Mouse (Mus musculus) B cell, adult 2 months (primary cell): ENCODE measurements around the gene Meltf.

Experiments
- DNase-seq, 2 experiments: peaks; one replicate each; pipeline ENCODE4 v3.0.0; 2022

The Meltf gene

GRCm38 (mm10) chr16:31896971-31897774 is 18.6 kb downstream of the Meltf start:
- DNase-seq: no peak

- no peak for DNase-seq
Measured at GRCm38 (mm10) chr16:31898546-31899326, 20.1 kb downstream of the Meltf start.

- no peak for DNase-seq
Measured at GRCm38 (mm10) chr16:31901886-31902285, 23.3 kb downstream of the Meltf start.

GRCm38 (mm10) chr16:31903239-31903638 is 24.6 kb downstream of the Meltf start:
- no peak for DNase-seq

- DNase-seq: peak; percentile 38 to 42
Measured at GRCm38 (mm10) chr16:31905331-31905730, 26.7 kb downstream of the Meltf start.

DNA sequence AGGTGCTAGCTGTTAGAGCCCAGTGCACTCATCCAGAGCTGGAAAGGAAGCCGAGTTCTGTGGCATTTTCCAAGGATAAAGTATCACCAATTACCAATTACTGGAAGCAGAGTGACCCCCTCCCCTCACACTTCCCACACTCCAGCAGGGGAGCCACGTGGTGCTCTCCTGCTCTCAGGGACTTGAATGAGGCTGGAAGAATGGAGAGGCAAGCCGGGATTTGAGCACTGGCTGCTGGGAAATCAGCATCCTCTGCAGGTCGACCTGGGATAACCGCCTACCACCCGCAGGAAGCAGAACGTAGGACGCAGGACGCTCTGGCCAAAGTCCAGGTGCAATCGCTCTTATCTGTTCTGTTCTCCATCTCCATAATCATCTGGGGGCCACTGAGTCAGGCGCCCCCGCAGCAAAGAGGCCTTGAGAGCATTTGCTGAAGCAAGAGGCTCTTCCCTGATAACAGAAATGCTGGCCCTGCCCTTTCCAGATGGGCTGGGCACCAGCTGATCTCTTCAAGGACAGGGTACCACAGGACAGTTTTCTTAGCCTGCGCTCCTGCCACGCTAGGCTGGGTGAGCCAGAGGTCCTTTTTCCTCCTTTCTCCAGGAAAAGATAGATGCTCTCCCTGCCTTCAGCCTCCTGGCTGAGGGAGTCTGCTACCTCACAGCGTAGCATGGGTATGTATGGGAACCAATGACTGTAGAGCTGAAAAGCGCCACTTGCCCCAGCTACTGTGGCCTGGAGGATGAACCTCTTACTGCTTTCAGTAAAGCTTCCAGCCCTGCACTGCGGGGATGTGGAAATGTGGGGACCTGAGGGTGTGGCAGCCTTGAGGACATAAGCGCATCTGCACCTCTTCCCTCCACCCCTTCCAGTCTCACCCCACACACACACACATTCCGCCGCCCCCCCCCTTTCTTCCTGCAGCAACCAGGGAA is 27.5 kb downstream of the Meltf start:
- no peak for DNase-seq

DNA sequence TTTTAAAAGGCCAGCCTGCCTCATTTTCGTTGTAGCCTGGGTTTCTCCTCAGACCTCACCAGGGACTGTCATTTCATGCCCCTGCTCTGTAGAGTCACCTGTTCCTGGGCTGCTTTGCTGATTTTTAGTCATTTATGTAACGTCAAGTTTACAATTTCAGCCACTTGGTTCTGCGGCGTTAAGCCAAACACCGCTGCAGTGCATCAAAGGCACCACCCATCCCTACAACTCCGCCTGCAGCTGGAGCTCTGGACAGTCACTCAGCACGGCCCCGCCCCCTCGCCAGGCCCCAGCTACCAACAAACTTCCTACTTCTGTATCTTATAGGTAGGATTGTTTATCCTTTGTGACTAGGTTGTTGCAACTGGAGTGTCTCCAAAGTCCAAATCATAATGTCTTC is 28.3 kb downstream of the Meltf start:
- no peak for DNase-seq

DNA sequence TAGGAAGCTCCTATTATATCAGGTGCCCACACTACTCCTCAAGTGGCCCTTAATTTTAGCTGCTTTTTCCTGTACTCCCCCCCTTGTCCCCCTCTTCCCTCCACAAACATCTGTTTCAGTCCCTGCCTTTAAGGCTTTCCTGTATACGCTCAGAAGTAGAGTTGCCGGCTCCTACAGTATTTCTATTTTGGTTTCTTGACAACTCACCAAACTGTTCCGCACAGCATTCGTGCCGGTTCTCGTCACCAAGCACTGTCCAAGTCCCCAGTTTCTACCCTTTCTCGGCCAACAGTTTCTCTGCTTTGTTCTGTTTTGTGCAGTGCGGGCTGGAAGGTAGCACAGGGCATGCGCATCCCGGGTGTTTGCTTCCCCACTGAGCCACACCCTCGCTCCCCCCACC is 30.3 kb downstream of the Meltf start:
- DNase-seq: no peak

- no peak for DNase-seq
Measured at GRCm38 (mm10) chr16:31910281-31910847, 31.8 kb downstream of the Meltf start.

DNA sequence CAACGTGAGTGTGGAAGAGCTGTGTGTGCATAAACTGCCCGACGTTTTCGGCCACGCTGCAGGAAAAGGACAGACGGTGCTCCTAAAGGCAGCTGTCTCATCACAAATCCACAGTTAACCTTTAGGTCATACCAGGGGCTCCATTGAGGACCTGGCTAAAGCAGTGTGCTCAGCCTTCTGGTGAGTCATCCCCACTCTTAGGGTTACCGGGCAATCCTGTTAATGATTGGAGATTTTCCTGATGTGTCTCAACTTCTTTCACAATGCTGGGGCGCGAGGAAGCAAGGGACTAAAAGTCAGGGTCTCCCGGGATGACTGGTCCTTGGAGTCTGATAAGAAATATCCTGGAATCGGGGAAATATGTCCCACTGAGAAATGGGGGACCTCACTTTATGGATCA is 39.2 kb downstream of the Meltf start:
- DNase-seq: no peak

DNA sequence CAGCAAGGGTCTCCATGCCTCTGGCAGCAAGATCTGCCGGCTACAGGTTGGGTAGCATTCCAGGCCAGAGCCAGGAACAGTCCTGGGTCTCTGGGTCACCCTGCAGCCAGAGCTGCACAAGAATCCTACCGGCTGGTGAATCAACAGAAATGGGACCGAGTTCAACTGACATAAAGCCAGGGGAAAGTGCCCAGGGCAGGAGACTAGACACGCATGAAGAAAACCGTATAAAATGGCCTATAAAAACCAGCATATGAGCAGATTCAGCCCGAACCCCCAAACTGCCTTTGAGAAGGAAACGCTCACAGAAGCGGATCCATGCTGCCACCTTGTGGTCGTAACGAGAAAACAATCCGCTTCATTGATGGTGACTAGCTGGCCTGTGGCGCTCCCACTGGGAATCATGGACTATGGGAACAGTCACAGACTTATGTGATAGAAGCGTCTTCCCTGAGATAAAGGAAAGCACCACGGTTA is 39.7 kb downstream of the Meltf start:
- peak; percentile 67 to 72 for DNase-seq

DNA sequence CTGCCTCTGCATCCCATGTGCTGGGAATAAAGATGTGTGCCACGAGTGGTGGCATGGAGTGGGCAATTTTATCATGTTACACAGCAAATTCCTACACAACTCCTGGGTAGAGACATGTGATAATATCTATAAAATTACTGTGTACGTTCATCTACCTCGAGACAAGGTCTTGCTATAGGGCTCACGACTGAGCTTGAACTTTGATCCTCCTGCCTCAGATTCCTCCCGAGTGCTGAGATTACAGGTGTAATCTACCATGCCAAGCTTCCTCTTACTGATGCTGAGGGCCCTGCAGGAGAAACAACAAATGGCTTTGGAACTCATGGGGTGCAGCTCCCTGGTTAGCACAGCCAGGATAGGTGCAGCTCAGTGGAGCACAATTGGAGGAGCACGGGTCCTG is 45.8 kb downstream of the Meltf start:
- DNase-seq: no peak

DNA sequence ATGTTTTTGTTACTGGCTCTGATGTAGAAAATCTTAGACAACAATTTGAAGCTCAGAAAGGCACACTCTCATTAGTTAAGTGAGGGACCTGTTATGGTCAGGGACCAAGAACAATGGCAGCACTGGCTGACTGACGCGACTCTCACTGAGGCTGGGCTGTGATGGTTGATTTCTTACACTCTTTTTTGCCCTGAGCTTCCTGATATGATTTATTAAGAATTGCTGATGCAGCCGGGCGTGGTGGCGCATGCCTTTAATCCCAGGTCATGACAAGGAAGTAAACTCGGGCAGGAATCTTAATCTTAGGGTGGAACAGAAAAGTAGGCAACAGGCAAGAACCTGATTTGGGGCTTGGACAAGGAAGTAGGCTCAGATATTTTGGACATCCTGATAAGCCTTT is 47.5 kb downstream of the Meltf start:
- no peak for DNase-seq

- DNase-seq: no peak
Measured at GRCm38 (mm10) chr16:31926547-31927182, 48.1 kb downstream of the Meltf start.

DNA sequence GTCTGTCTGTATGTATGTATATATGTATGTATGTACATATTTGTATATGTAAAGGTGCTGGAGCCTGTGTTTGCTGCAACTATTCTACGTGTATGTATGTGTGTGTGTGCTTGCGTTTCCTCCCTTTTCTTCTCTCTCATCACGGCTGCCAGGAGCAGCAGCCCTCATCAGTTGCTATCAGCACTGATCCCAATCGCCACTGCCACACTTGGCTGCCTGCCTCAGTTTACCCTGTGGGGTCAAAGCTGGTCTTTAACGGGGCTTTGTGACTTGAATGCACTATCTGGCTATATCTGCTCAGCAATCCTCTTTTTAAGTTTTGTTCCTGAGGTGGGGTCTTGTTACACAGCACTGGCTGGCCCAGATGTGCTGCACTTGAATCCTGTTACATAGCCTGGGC is 48.8 kb downstream of the Meltf start:
- DNase-seq: no peak

- no peak for DNase-seq
Measured at GRCm38 (mm10) chr16:31931330-31931729, 52.7 kb downstream of the Meltf start.

GRCm38 (mm10) chr16:31932255-31932654 is 53.6 kb downstream of the Meltf start:
- no peak for DNase-seq

DNA sequence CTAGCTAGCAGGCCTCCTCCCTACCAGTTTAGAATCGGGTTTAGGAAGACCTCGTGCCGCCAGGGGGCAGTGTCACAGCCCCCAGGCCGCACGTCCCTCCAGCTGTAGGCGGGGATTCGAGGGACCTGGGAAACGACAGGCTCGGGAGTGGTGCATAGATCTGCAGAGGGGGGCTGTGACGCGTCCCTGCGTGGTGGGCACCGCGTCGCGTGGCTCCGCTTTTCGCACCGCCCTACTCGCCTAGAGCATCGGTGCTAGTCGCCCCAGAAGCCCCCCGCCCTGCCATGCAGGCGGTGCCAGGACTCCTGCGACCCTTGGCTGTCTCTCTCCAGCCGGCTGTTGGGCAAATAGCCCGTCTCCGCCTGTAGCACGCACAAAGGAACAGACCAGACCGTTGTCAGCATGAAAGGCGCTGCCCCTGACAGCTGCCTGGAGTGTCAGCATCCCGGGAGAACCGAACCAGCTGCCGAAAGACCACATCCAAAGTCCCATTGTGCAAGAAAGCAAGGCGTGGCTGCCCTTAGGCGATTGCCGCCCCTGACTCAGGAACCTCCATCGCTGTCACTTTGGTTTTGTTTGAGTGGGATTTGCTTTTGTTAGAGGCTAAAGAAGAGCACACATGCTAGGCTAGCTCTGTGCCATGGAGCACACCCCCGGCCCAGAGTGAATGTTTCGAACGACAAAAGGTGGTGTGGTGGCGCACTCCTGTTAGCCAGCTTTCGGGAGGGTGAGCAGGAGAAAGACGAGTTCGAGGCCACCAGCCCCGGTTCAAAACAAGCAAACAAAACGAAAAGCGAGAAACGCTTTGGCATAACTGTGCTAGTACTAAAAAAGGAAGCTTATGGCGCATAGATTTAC is 54.5 kb downstream of the Meltf start:
- DNase-seq: peak; percentile 80 to 81

GRCm38 (mm10) chr16:31933751-31934549 is 55.3 kb downstream of the Meltf start, which contains the start of gene Pigz:
TSS of gene Pigz (plus strand) at chr16:31933851.
- DNase-seq: peak; percentile 31 to 37

DNA sequence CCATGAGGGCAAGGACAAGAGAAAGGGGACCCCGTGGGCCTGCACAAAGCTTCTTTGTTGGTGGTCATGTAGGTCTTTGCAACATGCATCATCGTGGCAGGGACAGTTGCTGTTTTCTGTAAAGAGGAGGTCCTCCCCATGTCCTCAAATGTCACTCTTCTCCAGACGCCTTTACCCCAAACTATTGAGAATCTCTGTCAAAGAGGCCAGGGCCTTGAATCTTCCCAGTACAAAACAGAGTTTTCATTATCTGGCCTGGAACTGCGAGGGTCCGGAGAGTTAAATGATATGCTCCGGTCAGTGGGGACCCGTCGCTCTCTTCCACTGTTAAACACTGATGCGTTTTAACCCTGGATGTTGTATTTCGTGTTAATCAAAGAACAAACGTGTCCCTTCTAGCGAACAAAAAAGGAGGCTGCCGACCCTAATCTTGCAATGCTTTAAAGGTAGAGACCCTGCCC is 56.0 kb downstream of the Meltf start:
- peak in 1 of 2 experiments; percentile 12 for DNase-seq
